Mouse (Mus musculus): ENCODE measurements around the gene Ier5.

DNA sequence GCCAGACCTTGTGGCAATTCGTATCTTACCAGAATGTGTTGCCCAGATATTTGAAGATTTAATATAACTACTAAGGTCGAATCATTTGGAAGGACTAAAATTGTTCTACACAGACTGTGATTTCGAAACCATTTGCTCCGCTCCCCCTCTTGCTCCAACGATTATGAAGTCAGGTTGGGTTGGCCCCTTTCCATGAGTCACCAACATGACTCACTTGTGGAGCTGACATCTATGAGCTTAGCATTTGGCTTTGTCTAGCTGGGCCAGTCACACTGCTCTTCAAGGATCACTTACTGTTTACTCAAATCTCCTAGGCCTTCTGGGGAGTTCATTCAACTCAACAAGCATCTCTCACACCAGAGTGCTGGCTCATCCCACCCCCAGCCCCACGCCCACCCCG, 39.4 kb upstream of the Ier5 start:
- no peak for TF ChIP-seq POLR2A (IDR thresholded peaks at IDR 0.05; ENCODE audit: insufficient read length, low read depth)
- no peak for TF ChIP-seq TCF12 (IDR thresholded peaks at IDR 0.05; ENCODE audit: insufficient read depth, poor library complexity, severe bottlenecking)
- no peak for TF ChIP-seq USF1 (IDR thresholded peaks at IDR 0.05; ENCODE audit: low read depth)
- no peak for TF ChIP-seq POLR2AphosphoS2 (IDR thresholded peaks at IDR 0.05; ENCODE audit: insufficient read length, low read depth)
- TF ChIP-seq E2F4 (IDR thresholded peaks at IDR 0.05; ENCODE audit: insufficient read depth): no peak
- TF ChIP-seq MAX (IDR thresholded peaks at IDR 0.05; ENCODE audit: low read depth): no peak
- TF ChIP-seq CEBPB (IDR thresholded peaks at IDR 0.05; ENCODE audit: insufficient read depth, poor library complexity, severe bottlenecking): peak; percentile 84
- no peak for TF ChIP-seq SRF (IDR thresholded peaks at IDR 0.05; ENCODE audit: control insufficient read depth, insufficient read length, low read depth)
- no peak for TF ChIP-seq TCF3 (IDR thresholded peaks at IDR 0.05; ENCODE audit: insufficient read length, low read depth)
- TF ChIP-seq MYOG (IDR thresholded peaks at IDR 0.05; ENCODE audit: control insufficient read depth in 1 of 3, insufficient read depth in 1 of 3, insufficient read length in 2 of 3, low read depth in 2 of 3): no peak

Data from myocyte (in vitro differentiated cells).